Mouse (Mus musculus) kidney, adult 10 weeks (tissue): ENCODE data around the gene Spats2. TPM values are rescaled to one million over a fixed set of nuclear protein-coding genes. Genes with fewer than 3 reads are reported as not detected.

Experiments
- polyA plus RNA-seq: library from polyadenylated mRNA; stranded (reverse); fragments of 350-450 nt; fragmentation: Illumina TruSeq; extraction: RNeasy Lipid Tissue Mini Kit (QIAGEN cat#74804); gene quantifications from one replicate; pipeline ENCODE4 v1.2.3, GENCODE M21; 2014; ENCODE audit warnings: low read depth, low replicate concordance

Spats2 gene
- polyA plus RNA-seq = 22.5 TPM

DNA sequence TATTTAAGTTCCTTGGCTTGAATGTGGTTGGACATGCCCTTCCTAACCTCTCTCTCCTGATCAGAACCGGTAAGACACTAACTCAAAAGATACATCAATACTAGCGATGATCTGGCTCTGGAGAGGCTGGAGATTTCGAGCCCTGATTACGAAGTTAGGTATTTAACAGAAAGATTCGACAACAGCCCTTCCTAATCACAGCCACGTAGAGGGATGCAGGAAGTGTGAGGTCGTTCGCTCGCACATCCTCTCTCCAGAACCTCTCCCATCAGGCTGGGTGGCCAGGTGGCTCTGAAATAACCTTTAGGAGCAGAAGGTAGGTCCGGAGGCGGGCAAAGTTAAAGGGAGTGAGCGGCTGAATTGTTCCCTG is at the start of gene Spats2:
TSS of gene Spats2 (plus strand) at position 206 of the 370 bp plus-strand sequence.

DNA sequence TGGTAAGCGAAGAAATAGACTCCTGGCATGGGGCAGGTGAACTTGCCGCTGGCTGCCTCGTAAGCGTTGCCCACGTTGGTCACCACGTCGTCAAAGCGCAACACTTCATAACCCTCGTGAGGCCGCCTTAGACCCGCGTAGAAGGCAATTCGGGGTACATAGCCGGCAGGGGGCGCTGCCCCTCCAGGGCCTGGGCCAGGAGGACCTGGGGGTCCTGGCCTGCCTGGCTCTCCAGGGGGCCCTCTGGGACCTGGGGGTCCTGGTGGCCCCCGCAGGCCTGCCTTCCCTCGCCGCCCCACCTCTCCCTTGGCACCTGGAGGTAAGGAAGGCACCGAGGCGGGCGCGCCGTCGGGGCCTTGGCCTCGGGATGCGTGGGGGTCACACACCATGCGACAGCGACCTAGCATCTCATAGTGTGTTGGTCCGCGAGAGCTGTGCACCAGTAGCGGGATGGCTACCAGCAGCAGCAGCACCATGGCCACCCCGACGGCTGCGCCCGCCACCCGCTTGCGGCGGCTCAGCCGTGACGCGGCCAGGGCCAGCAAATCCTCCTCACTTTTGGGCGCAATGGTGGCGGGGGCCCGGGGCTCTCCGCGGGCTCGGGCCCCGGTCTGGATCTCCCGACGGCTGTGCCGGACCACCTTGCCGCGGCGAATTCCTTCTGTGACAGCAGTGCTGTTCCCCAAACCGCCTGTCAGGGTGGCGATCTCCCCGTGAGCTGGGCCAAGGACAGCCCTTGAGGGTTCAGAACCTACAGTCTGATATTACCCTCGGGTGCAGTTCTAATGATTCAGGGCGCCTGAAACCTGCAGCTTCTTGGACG is 38.3 kb upstream of the Spats2 start, which contains the start of gene C1ql4:
TSS of gene C1ql4 (minus strand) at position 565 of the 823 bp plus-strand sequence.

DNA sequence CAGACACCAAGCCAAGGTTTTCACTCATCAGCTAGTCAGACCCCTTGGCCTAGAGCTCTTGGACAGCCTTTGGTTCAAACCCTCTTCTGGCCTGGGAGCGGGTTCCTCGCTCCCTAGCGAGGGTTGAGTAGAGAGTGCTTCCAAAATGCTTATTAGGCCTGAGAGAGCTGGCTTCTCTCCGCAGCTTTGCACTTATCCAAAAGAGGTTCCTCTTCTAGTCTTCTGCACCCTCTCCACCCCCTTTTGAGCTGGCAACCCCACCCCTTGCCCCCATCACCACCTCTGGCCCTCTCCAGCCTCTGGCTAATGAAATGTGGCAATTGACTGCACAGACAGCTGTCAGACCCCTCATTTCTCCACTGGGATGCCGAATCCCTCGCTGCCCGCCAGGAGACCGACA is 32.8 kb upstream of the Spats2 start, which contains the start of gene Dnajc22:
TSS of gene Dnajc22 (plus strand) at position 301 of the 400 bp plus-strand sequence.

DNA sequence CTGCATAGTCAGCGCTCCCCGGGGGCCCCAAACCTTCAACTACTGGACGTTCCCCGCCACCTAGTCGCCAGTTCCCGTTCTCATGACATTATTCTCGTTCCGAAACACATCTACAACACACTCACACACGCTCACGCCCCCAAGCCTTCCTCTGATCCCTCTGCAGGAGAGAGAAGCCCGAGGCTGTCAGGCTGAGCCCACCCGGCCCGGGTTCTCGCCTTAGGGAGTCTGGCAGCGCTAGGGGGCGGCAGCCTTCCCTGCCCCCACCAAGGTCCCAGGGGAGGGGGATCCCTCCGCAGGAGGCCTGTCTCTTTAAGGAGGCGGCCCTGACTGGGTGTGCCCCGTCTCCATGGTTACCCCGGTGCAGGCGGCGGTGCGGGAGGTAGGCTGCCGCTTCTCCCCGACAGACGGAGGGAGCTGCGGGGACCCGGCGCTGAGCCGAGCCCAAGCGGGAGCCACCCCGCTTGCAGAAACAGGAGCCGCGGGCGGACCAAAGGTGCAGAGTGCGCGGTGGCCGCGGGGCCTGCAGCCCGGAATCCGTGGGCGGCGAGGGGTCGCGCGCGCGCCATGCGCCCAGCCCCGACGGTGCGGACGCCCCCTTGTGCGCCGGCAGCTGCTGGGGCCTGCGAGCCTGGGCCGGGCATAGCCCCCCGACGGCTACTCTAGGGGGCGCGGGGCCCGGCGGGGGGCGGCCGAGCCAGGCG is 98.6 kb downstream of the Spats2 start, which contains the start of gene Kcnh3:
TSS of gene Kcnh3 (plus strand) at position 654 of the 704 bp plus-strand sequence.

DNA sequence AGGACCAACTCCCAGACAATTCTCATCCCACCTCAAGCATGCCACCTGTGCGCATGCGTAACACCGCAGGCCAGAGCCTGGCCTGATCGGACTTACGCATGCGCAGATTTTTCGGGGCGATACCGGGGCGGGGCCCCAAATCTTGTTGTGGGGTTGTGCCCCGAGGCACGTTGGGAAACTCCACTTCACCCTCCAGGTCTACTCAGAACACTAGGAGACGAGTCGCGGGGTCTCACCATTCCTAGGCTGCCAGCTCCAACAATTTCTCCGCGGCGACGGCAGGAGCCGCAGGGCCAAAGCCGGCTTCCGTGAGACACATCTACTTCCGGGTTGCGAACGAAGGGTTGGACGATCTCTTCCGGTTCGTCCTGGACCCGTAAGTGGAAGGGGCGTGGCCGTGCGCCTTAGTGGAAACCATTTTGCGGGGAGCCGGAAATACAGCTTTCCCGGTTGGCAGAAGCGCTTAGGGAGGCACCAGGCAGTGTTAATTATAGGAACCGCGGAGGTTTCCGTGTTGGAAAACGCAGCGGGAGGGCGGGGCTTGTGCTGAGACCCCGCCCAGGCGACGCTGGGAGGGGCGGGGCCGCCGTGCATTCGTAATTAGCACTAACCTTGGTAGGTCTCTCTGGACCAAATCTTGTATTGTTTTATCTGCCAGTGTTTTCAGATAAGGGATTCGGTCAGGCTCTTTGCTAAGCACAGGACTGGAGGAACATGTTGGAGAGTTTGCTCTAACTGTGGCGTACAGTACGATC is 126.1 kb downstream of the Spats2 start, which contains the start of gene Mcrs1:
TSS of gene Mcrs1 (minus strand) at position 336 of the 755 bp plus-strand sequence.

Other genes with a start within 250 kb of the Spats2 start
- 4.1 TPM for gene Rhebl1, start 231.4 kb upstream of the Spats2 start, polyA plus RNA-seq
- gene Dhh, start 227.4 kb upstream of the Spats2 start, polyA plus RNA-seq = 0.24 TPM
- 4.0 TPM for gene Lmbr1l, start 207.7 kb upstream of the Spats2 start, polyA plus RNA-seq
- gene Tuba1b, start 191.4 kb upstream of the Spats2 start, polyA plus RNA-seq = 20.2 TPM
- gene Gm49450, start 172.4 kb upstream of the Spats2 start, polyA plus RNA-seq = not detected
- 20.8 TPM for gene Tuba1a, start 172.2 kb upstream of the Spats2 start, polyA plus RNA-seq
- 7.2 TPM for gene Tuba1c, start 96.0 kb upstream of the Spats2 start, polyA plus RNA-seq
- not detected for gene Prph, start 70.7 kb upstream of the Spats2 start, polyA plus RNA-seq
- not detected for gene Troap, start 51.3 kb upstream of the Spats2 start, polyA plus RNA-seq
- not detected for gene C1ql4, start 38.1 kb upstream of the Spats2 start, polyA plus RNA-seq
- 12.7 TPM for gene Dnajc22, start 32.7 kb upstream of the Spats2 start, polyA plus RNA-seq
- not detected for gene Kcnh3, start 98.9 kb downstream of the Spats2 start, polyA plus RNA-seq
- 1.3 TPM for gene Mcrs1, start 126.0 kb downstream of the Spats2 start, polyA plus RNA-seq
- 2.8 TPM for gene Prpf40b, start 169.2 kb downstream of the Spats2 start, polyA plus RNA-seq
- not detected for gene Fam186b, start 170.0 kb downstream of the Spats2 start, polyA plus RNA-seq
- gene Fmnl3, start 244.6 kb downstream of the Spats2 start, polyA plus RNA-seq = 3.6 TPM